Mouse (Mus musculus) urinary bladder, postnatal 0 days (tissue): Measurements from ENCODE around the gene Sema7a. TPM values are rescaled to one million over a fixed set of nuclear protein-coding genes. Genes with fewer than 3 reads are reported as not detected.

Source experiments
- polyA plus RNA-seq: library from polyadenylated mRNA; unstranded; fragments of >200 nt; fragmentation: Nextera tagmentation; extraction: Ambion mirVana; gene quantifications from 2 replicates; pipeline ENCODE4 v1.2.1, GENCODE M21; 2015

Sema7a gene
- polyA plus RNA-seq = 0.19 and 0.49 TPM in 2 replicates

GRCm38 (mm10) chr9:57939431-57940348 lies at the start of gene Sema7a:
Sema7a (plus strand) TSS chr9:57940112.

GRCm38 (mm10) chr9:57910254-57911160 lies 29.4 kb upstream of the Sema7a start, which contains the start of gene Ubl7:
Ubl7 (plus strand) TSS chr9:57910979.

GRCm38 (mm10) chr9:58005753-58006461 lies 66.0 kb downstream of the Sema7a start, which contains the start of gene Cyp11a1:
Cyp11a1 (plus strand) TSS chr9:58006411.

Other genes with a start within 250 kb of the Sema7a start
- gene Edc3, start 231.6 kb upstream of the Sema7a start, polyA plus RNA-seq = 14.2 and 14.9 TPM in 2 replicates
- 37.7 and 45.8 TPM in 2 replicates for gene Clk3, start 174.3 kb upstream of the Sema7a start, polyA plus RNA-seq
- gene Arid3b, start 103.3 kb upstream of the Sema7a start, polyA plus RNA-seq = 3.8 and 5.1 TPM in 2 replicates
- gene Ubl7, start 29.1 kb upstream of the Sema7a start, polyA plus RNA-seq = 87.3 and 88.9 TPM in 2 replicates
- gene Cyp11a1, start 66.3 kb downstream of the Sema7a start, polyA plus RNA-seq = 1.2 and 5.2 TPM in 2 replicates
- 0.07 and 0.12 TPM in 2 replicates for gene Stra6, start 123.7 kb downstream of the Sema7a start, polyA plus RNA-seq
- not detected in 2 replicates for gene Ccdc33, start 178.7 kb downstream of the Sema7a start, polyA plus RNA-seq